Mouse (Mus musculus): ENCODE measurements at regions not wholly inside any gene's neighbourhood (a gene's known extent, or its start where the extent isn't known, plus 50 kb on each side); places are given as distances from the start of the nearest gene placed in this dataset.
"Not testable (repeated sequence)": the region's sequence is repeated elsewhere in the genome, so short reads cannot be mapped to it uniquely, and the experiment has no call there.

DNA sequence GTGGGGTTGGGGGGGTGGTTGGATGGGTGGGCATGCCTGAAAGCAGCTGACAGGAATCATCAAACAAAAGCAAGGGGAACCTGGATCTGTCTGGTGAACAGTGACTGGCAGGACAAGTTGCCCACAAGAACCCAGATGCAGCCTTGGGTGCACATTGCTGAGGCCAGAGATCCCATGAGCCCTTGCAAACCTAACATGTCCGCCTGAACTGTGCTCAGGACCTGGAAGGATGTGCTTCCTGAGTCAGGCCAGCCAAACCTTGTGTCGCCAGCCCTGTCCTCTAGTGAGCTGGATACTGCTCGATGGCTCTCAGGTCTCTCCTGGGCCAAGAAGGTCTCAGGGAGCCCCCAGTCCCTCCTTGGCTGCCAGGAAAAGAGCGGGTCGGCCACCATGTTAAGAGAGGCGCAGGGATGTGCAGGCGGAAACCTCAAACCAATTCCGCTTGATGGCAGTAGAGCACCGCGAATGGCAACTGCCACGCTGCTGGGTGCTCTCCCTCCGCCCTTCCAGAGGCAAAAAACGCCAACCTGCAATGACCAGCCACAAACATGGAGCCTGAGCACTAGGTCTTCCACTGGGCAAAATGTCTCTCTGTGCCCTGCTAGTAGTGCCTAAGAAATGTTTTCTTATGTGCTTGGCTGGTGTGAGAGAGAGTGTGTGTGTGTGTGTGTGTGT is 140.2 kb downstream of the Pls3 start:
- peak in 1 of 2 experiments; percentile 69 for DNase-seq (ENCODE audit: low spot score in 2 of 2)

DNA sequence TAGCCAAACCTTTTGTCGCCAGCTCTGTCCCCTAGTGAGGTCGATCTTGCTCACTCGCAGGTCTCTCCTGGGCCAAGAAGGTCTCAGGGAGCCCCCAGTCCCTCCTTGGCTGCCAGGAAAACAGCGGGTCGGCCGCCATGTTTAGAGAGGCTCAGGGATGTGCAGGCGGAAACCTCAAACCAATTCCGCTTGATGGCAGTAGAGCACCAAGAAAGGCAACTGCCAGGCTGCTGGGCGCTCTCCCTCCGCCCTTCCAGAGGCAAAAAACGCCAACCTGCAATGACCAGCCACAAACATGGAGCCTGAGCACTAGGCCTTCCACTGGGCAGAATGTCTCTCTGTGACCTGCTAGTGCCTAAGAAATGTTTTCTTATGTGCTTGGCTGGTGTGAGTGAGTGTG is 141.3 kb downstream of the Pls3 start:
- peak in 1 of 2 experiments; percentile 81 for DNase-seq (ENCODE audit: low spot score in 2 of 2)

DNA sequence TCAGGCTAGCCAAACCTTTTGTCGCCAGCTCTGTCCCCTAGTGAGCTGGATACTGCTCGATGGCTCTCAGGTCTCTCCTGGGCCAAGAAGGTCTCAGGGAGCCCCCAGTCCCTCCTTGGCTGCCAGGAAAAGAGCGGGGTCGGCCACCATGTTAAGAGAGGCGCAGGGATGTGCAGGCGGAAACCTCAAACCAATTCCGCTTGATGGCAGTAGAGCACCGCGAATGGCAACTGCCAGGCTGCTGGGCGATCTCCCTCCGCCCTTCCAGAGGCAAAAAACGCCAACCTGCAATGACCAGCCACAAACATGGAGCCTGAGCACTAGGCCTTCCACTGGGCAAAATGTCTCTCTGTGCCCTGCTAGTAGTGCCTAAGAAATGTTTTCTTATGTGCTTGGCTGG is 145.2 kb downstream of the Pls3 start:
- DNase-seq (ENCODE audit: low spot score in 2 of 2) = peak in 1 of 2 experiments; percentile 63

DNA sequence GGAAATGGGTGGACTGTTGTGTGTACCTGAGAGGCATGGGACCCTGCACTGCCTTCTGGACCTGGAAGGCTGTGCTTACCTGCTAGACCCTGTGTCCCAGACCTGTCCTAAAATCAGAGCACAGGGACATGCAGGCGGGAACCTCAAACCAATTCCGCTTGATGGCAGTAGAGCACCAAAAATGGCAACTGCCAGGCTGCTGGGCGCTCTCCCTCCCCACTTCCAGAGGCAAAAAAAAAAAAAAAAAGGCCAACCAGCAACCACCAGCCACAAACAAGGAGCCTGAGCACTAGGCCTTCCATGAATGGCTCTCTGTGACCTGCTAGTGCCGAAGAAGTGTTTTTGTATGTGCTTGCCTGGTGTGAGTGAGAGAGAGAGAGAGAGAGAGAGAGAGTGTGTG is 146.5 kb downstream of the Pls3 start:
- DNase-seq (ENCODE audit: low spot score in 2 of 2) = peak in 1 of 2 experiments; percentile 15

DNA sequence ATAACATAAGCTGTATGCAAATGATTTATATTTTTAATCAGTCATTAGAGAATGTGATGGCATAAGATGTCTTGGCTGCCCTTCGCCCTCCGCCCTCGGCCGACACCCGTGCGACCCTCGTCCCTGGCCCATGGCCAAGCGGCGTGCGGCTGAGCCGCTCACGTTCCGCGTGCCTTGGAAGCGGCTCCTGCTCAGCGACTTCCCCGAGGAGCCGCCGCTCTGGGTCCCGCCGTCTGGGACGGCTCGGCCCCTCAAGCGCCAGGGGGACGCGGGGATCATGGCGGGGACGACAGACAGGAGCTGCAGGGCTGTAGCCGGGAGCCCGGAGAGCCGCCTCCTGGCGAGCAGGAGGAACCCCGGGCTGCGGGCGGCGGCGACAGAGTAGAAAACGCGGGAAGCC is 145.5 kb upstream of the Rab39b start:
- DNase-seq (ENCODE audit: low spot score in 2 of 2) = not testable (repeated sequence)

DNA sequence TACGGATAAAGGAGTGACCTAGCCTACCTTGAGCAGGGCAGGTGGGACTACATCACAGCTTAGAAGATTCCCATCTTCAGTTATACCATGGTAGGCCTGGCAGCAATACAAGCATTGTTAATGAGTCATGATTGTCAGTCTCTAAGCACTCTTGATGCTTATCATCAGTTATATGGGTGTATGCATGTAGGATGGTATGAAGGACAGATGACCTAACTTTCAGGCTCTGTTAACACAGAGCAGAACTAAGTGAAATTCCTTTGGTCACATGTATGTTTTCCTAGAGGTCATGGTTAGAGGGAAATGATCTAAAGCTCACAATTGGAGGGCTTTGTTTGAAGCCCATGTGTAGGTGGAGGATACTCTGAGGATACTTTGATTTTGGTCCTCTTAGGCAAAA is 121.9 kb upstream of the Rab39b start:
- no peak for DNase-seq (ENCODE audit: low spot score in 2 of 2)

DNA sequence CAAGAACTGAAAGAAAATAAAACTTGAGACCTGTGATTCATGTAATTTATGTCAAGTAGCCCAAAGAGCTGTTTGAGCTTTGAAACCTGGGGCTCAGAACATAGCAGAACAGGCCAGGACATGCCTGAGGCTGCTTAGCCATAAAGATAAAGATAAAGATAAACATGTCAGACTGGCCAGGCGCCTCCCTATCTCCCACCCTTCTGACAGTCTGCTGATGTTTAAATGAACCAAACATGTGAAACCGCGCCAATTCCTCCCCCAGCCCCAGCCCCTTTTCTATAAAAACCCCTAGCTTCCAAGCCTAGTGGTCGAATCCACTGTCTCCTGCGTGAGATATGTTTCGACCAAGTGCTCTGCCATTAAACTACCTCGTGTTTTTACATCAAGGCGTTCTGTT is 97.2 kb upstream of the Rab39b start:
- DNase-seq (ENCODE audit: low spot score in 2 of 2) = not testable (repeated sequence)

DNA sequence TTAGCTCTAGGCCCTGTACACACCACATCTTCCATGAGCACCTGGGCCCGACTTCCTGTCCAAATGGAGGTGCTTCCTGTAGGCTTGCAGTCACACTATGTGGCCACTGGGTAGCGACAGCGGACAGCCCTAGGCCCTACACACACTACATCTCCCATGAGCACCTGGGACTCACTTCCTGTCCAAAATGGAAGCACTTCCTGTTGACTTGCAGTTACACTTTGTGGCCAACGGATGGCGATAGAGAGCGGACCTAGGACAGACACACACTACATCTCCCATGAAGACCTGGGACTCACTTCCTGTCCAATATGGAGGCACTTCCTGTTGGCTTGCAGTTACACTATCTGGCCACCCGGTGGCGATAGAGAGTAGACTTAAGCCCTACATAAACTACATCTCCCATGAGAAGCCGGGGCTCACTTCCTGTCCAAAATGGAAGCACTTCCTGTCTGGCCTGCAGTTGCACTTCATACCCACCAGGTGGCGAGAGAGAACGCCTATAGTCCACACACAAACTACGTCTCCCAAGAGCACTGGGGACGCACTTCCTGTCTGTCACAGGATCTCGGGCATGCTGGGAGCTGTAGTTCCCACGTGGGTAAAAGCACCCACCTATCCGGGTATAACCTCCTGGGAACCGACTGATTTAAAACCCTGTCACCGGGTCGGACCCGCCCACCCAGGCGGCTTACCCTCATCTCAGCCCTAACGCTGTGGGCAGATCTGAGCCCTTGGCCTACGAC is 96.1 kb upstream of the Rab39b start:
- peak; percentile 63 to 93 for DNase-seq (ENCODE audit: low spot score in 2 of 2)

DNA sequence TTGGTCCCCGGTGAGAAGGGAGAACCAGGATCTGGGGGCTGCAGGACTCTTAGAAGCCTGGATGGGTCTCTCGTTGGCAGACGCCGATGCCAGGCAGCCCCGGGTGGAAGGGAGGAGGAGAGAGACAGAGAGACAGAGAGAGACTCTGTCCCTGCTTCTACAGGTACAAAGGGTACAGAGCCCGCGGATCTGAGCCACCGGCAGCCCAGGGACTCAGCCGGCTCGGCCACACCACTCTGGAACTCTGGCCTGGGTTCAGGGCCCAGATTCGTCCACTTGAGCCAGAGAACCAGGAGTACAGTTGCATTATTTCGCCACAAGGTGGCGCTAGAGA is 95.5 kb upstream of the Rab39b start:
- peak in 1 of 2 experiments; percentile 34 for DNase-seq (ENCODE audit: low spot score in 2 of 2)

DNA sequence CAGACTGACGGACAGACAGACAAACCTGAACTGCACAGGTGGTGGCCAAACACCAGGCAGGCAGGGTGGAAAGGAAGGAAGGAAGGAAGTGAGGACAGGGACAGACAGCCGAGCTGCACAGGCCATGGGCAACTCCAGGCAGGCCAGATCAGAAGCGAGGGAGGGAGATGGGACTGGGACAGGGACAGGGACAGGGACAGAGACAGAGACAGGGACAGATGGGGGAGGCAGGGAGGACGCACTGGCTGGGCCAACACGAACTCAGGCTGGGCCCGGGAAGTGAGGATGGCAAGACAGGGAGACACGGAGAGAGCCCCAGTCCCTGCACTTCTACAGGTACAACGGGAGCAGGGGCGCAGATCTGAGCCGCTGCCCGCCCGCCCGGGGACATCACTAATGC is 94.9 kb upstream of the Rab39b start:
- peak in 1 of 2 experiments; percentile 0 for DNase-seq (ENCODE audit: low spot score in 2 of 2)

DNA sequence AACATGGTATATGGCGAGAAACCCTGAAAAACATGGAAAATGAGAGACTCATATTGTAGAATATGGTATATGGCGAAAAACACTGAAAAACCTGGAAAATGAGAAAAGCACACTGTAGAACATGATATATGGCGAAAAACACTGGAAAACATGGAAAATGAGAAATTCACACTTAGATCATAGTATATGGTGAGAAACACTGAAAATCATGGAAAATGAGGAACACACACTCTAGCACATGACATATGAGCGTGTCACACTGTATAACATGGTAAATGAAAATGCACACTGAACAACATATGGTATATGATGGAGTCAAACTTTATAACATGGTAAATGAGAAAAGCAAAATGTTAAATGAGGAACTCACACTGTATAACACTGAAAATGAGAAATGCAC is 89.6 kb upstream of the Rab39b start:
- DNase-seq (ENCODE audit: low spot score in 2 of 2) = no peak

DNA sequence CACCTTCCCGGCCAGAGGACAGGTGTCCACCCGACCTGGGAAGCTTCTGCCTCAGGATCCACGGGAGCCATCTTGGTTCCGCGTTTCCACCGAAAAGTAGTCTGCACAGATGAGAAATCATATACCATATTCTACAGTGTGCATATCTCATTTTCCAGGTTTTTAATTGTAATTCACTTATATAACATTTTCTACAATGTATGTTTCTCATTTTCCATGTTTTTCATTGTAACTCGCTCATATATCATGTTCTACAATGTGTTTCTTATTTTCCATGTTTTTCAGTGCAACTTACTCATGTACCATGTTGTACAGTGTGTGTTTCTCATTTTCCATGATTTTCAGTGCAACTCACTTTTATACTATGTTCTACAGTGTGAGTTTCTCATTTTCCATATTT is 65.4 kb upstream of the Rab39b start:
- DNase-seq (ENCODE audit: low spot score in 2 of 2) = no peak
